Mouse (Mus musculus): ENCODE results near the gene Serpina5. TPM values are rescaled to one million over a fixed set of nuclear protein-coding genes. Genes with fewer than 3 reads are reported as not detected.
"Not testable (repeated sequence)": the region's sequence is repeated elsewhere in the genome, so short reads cannot be mapped to it uniquely, and the experiment has no call there.

Gene Serpina5
- polyA plus RNA-seq, 1 experiment from 2014 or later, result not detected

- no peaks in the 10 kb centered on the region for H3K27me3 ChIP-seq
- WGBS, result 72% methylated on average over 5 of the region's 5 CpGs
Observed at GRCm38 (mm10) chr12:104072286-104072685, 28.6 kb upstream of the Serpina5 start.

DNA sequence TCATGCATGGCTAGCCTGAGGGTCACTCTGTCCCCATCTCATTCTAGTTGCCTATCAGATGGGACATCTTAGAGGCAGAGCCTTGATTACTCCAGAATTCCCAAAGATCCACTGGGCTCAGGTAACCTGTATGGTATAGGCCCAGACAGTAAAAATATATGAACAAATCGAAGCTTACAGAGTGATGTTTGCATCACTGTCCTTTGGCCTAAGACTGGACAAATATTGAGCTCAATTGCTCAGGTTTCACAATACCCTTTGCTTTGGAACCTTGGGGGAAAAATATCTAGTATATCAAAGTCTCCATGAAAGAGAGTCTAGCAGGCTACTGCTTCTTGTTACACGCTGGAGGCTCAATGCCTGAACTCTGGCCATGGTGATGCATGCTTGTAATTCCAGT is 10.8 kb upstream of the Serpina5 start:
- Histone ChIP-seq H3K4me3 (no peak overlapping the region), H3K9ac (no peak overlapping the region), H3K27me3 (no peaks in the 10 kb centered on the region), H3K4me1 (replicated peaks) (no peaks in the 10 kb centered on the region), H3K36me3 (no peaks in the 10 kb centered on the region), H3K4me2 (no peak overlapping the region), H3K9me3 (no peaks in the 10 kb centered on the region), H3K27ac (replicated peaks) (no peak overlapping the region)
- WGBS, result 83% methylated on average over 2 of the region's 2 CpGs
- no peak for ATAC-seq (ENCODE audit: low FRiP score, low read depth)

More at GRCm38 (mm10) chr12:104072286-104072685, 28.6 kb upstream of the Serpina5 start:
- Histone ChIP-seq H3K4me1 (replicated peaks) (no peaks in the 10 kb centered on the region), H3K4me2 (no peak overlapping the region), H3K36me3 (no peaks in the 10 kb centered on the region), H3K9me3 (no peaks in the 10 kb centered on the region), H3K4me3 (no peak overlapping the region), H3K27ac (replicated peaks) (no peak overlapping the region), H3K9ac (no peak overlapping the region)
- no peak for ATAC-seq (ENCODE audit: low FRiP score, low read depth)

GRCm38 (mm10) chr12:104091303-104091702 is 9.6 kb upstream of the Serpina5 start:
- no peak overlapping the region for H3K4me3 ChIP-seq
- no peaks in the 10 kb centered on the region for H3K27me3 ChIP-seq
- 96% methylated on average over 1 of the region's 1 CpGs for WGBS
- H3K27ac ChIP-seq (replicated peaks), result no peak overlapping the region
- no peaks in the 10 kb centered on the region for H3K4me1 ChIP-seq (replicated peaks)
- no peaks in the 10 kb centered on the region for H3K9me3 ChIP-seq
- H3K36me3 ChIP-seq, result no peaks in the 10 kb centered on the region
- no peak overlapping the region for H3K4me2 ChIP-seq
- no peak overlapping the region for H3K9ac ChIP-seq
- no peak for ATAC-seq (ENCODE audit: low FRiP score, low read depth)

DNA sequence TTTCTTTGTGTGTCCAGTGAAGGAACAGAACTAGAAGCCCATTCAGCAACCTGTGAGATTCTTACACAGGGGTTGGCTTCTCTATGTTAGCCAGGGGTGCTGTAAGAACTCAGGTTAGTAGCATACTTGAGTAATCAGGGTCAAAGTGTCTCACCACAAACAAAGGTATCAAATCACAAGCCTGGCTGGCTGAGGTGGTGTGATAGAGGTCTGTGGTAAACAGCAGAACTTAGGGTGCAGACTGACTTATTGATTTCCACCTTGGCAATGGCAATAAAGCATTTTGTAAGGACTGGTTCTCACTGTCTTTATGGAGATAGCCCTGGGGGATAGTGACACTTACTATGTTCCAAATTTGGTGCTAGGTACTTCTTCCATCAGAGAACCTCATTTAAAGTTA is 4.9 kb downstream of the Serpina5 start:
- Histone ChIP-seq H3K4me2 (no peak overlapping the region), H3K9me3 (no peaks in the 10 kb centered on the region), H3K27me3 (no peaks in the 10 kb centered on the region), H3K4me3 (no peak overlapping the region), H3K27ac (replicated peaks) (no peak overlapping the region), H3K36me3 (no peaks in the 10 kb centered on the region), H3K9ac (no peak overlapping the region), H3K4me1 (replicated peaks) (no peaks in the 10 kb centered on the region)
- no peak for ATAC-seq (ENCODE audit: low FRiP score, low read depth)

DNA sequence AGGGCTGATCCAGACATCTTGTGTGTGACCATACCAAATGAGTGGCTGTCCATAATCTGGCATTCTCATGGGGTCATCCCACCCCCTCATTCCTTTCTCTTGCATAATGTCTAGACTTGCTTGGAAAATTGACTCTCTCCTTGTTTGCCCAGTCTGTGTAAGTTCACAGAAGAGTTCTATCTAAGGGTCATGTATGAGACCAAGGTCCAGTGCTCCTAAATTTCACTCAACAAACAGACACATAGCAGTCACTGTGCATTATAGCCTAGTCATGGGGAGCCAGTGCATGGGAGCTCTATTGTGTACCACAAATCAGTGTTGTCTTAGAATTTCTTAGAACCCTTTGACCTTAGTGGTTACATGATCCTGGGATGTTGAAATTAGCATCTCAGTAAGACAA is 6.0 kb downstream of the Serpina5 start:
- no peak overlapping the region for H3K4me3 ChIP-seq
- H3K9me3 ChIP-seq, result no peaks in the 10 kb centered on the region
- H3K4me2 ChIP-seq, result no peak overlapping the region
- no peaks in the 10 kb centered on the region for H3K36me3 ChIP-seq
- no peak overlapping the region for H3K27ac ChIP-seq (replicated peaks)
- no peak overlapping the region for H3K9ac ChIP-seq
- ATAC-seq (ENCODE audit: low FRiP score, low read depth), result no peak
- H3K27me3 ChIP-seq, result no peaks in the 10 kb centered on the region
- H3K4me1 ChIP-seq (replicated peaks), result no peaks in the 10 kb centered on the region

GRCm38 (mm10) chr12:104108507-104108906 is 7.6 kb downstream of the Serpina5 start:
- Histone ChIP-seq H3K27me3 (no peaks in the 10 kb centered on the region), H3K9ac (no peak overlapping the region), H3K27ac (replicated peaks) (no peak overlapping the region), H3K4me3 (no peak overlapping the region), H3K9me3 (no peaks in the 10 kb centered on the region), H3K36me3 (no peaks in the 10 kb centered on the region), H3K4me1 (replicated peaks) (no peaks in the 10 kb centered on the region), H3K4me2 (no peak overlapping the region)
- 81% methylated on average over 2 of the region's 2 CpGs for WGBS
- ATAC-seq (ENCODE audit: low FRiP score, low read depth), result no peak

GRCm38 (mm10) chr12:104112333-104112732 is 11.4 kb downstream of the Serpina5 start, which contains the start of gene Serpina3a:
Serpina3a (plus strand) TSS chr12:104112724.
- H3K4me3 ChIP-seq; ATAC-seq (ENCODE audit: low FRiP score, low read depth); H3K4me2 ChIP-seq; H3K27me3 ChIP-seq; H3K9me3 ChIP-seq; H3K36me3 ChIP-seq; H3K4me1 ChIP-seq (replicated peaks); H3K9ac ChIP-seq; H3K27ac ChIP-seq (replicated peaks): not testable (repeated sequence)
- WGBS, result 90% methylated on average over 11 of the region's 11 CpGs

DNA sequence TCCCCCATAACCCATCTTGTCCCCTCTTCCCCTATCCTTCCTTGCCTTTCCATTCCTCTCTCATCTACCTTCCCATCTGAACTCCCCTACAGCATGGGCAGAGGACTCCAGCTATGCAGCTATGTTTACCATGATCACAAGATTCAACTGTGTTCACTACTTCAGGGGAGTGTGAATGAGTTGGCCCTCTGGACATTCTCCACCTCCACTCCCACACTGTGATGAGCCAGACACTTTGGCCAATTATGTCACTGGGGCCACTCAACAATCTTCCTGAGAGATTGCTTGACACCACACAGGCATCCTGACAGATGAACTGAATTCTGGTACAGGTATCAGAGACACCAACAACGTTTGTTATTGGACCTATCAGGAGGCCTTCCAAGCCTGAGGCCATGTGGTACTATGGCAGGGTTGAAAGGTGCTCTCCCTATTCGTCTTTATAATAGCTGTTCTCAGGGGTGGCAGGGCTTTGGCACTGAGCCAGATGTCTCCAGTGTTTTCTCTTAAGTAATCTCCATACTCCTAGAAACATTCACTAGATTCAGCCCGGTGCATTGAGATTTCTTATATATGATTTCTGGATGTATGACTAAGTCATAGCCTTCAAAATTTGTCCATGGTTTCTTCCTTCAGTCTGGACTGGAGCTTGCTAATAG is 14.1 kb downstream of the Serpina5 start:
- Histone ChIP-seq H3K9ac (no peak overlapping the region), H3K27me3 (no peaks in the 10 kb centered on the region), H3K4me1 (replicated peaks) (no peaks in the 10 kb centered on the region), H3K4me3 (no peak overlapping the region), H3K4me2 (no peak overlapping the region), H3K36me3 (no peaks in the 10 kb centered on the region), H3K27ac (replicated peaks) (no peak overlapping the region), H3K9me3 (no peaks in the 10 kb centered on the region)
- ATAC-seq (ENCODE audit: low FRiP score, low read depth), result no peak
- WGBS, result 58% methylated on average over 3 of the region's 3 CpGs

GRCm38 (mm10) chr12:104123097-104123496 is 22.2 kb downstream of the Serpina5 start:
- no peak for ATAC-seq (ENCODE audit: low FRiP score, low read depth)
- no peaks in the 10 kb centered on the region for H3K36me3 ChIP-seq

GRCm38 (mm10) chr12:104123996-104124395 is 23.1 kb downstream of the Serpina5 start:
- no peak overlapping the region for H3K9ac ChIP-seq
- H3K4me2 ChIP-seq, result no peak overlapping the region
- ATAC-seq (ENCODE audit: low FRiP score, low read depth), result no peak
- H3K4me3 ChIP-seq, result no peak overlapping the region
- no peaks in the 10 kb centered on the region for H3K9me3 ChIP-seq
- 82% methylated on average over 2 of the region's 2 CpGs for WGBS
- no peaks in the 10 kb centered on the region for H3K27me3 ChIP-seq
- H3K27ac ChIP-seq (replicated peaks), result no peak overlapping the region
- no peaks in the 10 kb centered on the region for H3K4me1 ChIP-seq (replicated peaks)
- no peaks in the 10 kb centered on the region for H3K36me3 ChIP-seq

More at GRCm38 (mm10) chr12:104123097-104123496, 22.2 kb downstream of the Serpina5 start:
- Histone ChIP-seq H3K27me3 (no peaks in the 10 kb centered on the region), H3K4me1 (replicated peaks) (no peaks in the 10 kb centered on the region), H3K27ac (replicated peaks) (no peak overlapping the region), H3K4me2 (no peak overlapping the region), H3K9me3 (no peaks in the 10 kb centered on the region), H3K9ac (no peak overlapping the region), H3K4me3 (no peak overlapping the region)
- WGBS, result 88% methylated on average over 1 of the region's 1 CpGs

DNA sequence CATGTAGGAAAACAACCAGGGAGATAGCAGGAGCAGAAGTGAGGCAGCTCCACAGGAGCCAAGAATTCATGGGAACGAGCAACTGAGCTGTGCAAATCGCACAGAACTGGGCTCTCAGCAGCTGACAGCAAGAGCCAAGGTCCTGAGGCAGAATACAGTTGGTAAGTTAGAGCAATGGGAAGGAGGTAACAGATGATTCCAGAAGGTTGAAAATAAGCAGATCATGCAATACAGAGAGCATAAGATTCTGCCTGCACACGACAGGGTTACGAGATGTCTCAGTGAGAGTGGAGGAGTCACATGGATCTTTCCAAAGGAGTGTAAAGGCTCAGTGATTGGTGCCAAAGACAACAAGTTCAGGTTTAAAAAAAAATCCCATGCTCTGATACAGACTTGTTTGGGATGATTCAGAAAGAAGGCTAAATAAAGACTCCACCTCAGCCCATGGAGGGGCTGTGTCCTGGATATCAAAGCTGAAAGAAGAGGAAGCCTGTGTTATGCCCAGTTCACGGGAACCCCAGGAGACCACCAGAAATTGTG is 24.2 kb downstream of the Serpina5 start:
- H3K27me3 ChIP-seq, result no peaks in the 10 kb centered on the region
- 88% methylated on average over 5 of the region's 5 CpGs for WGBS
- no peak for ATAC-seq (ENCODE audit: low FRiP score, low read depth)
- no peak overlapping the region for H3K4me3 ChIP-seq
- H3K27ac ChIP-seq (replicated peaks), result no peak overlapping the region
- H3K4me2 ChIP-seq, result no peak overlapping the region
- no peaks in the 10 kb centered on the region for H3K4me1 ChIP-seq (replicated peaks)
- H3K9ac ChIP-seq, result no peak overlapping the region
- no peaks in the 10 kb centered on the region for H3K36me3 ChIP-seq
- H3K9me3 ChIP-seq, result no peaks in the 10 kb centered on the region

GRCm38 (mm10) chr12:104127696-104128095 is 26.8 kb downstream of the Serpina5 start, which contains the start of gene Serpina3b:
Serpina3b (plus strand) TSS chr12:104127996.
- no peak within 1 kb of the TSS for H3K4me2 ChIP-seq
- 89% methylated on average over 5 of the region's 5 CpGs for WGBS
- H3K9ac ChIP-seq, result no peak within 1 kb of the TSS
- no peak for ATAC-seq (ENCODE audit: low FRiP score, low read depth)
- H3K4me1 ChIP-seq (replicated peaks), result no peaks in the 10 kb centered on the region
- H3K4me3 ChIP-seq, result no peak within 1 kb of the TSS
- H3K27me3 ChIP-seq, result no peaks in the 10 kb centered on the region
- no peak within 1 kb of the TSS for H3K27ac ChIP-seq (replicated peaks)
- H3K9me3 ChIP-seq, result no peaks in the 10 kb centered on the region
- H3K36me3 ChIP-seq, result no peaks in the 10 kb centered on the region

DNA sequence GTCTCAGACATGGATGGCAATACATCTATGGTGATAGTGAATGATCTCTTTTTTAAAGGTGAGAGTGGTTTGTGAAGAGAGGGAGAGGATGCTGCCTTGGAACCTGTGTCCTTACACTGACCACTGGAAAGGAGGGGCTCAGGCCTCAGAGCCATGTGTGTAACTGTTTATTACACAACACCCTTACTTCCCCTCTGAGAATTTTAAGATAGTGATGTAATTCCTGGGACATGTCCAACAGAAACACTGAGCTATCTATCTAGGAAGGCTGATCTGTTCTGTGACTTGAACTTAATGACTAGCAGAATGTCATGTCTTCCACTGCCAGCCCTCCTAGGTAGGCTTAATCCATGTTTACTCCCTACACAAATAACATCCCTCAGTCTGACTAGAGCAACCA is 30.1 kb downstream of the Serpina5 start:
- H3K4me1 ChIP-seq (replicated peaks), result no peaks in the 10 kb centered on the region
- no peaks in the 10 kb centered on the region for H3K9me3 ChIP-seq
- H3K4me2 ChIP-seq, result no peak overlapping the region
- H3K4me3 ChIP-seq, result no peak overlapping the region
- no peak overlapping the region for H3K27ac ChIP-seq (replicated peaks)
- H3K36me3 ChIP-seq, result no peaks in the 10 kb centered on the region
- no peak overlapping the region for H3K9ac ChIP-seq
- no peaks in the 10 kb centered on the region for H3K27me3 ChIP-seq
- no peak for ATAC-seq (ENCODE audit: low FRiP score, low read depth)
